Mouse (Mus musculus) lung, embryonic 16.5 days (tissue): ENCODE measurements around the gene Ephb6. TPM values are rescaled to one million over a fixed set of nuclear protein-coding genes. Genes with fewer than 3 reads are reported as not detected.

Experiments
- ATAC-seq: fragments of 200-750 bp; cut with Nextera tagmentation; 2 replicates; pipeline ENCODE4 v1.8.0; 2017; ENCODE audit warnings: low read depth, mild to moderate bottlenecking, moderate library complexity
- H3K27ac ChIP-seq: fragments of 300-500 bp; sonication (generic); 2 replicates; pipeline ENCODE4 v1.5.1; 2014; ENCODE audit warnings: mild to moderate bottlenecking, control low read depth, low read length
- H3K27me3 ChIP-seq: fragments of 300-500 bp; sonication (generic); 2 replicates; pipeline ENCODE4 v1.6.1; 2014; ENCODE audit warnings: low read depth, low read length, mixed read lengths; ENCODE audit not compliant: control insufficient read depth, insufficient read depth
- H3K36me3 ChIP-seq: fragments of 300-500 bp; sonication (generic); 2 replicates; pipeline ENCODE4 v1.6.1; 2014; ENCODE audit warnings: low read length; ENCODE audit not compliant: control insufficient read depth, insufficient read depth
- H3K4me1 ChIP-seq: fragments of 300-500 bp; sonication (generic); replicated peaks from 2 replicates; pipeline ENCODE4 v1.6.1; 2014; ENCODE audit warnings: low read length, mixed read lengths; ENCODE audit not compliant: control insufficient read depth, insufficient read depth
- H3K4me2 ChIP-seq: fragments of 300-500 bp; sonication (generic); 2 replicates; pipeline ENCODE4 v1.6.1; 2014; ENCODE audit warnings: low read depth, low read length, control low read depth
- H3K4me3 ChIP-seq: fragments of 300-500 bp; sonication (generic); 2 replicates; pipeline ENCODE4 v1.5.1; 2014; ENCODE audit warnings: mild to moderate bottlenecking, low read length, control low read depth
- H3K9ac ChIP-seq: fragments of 300-500 bp; sonication (generic); 2 replicates; pipeline ENCODE4 v1.6.1; 2014; ENCODE audit warnings: low read length, control low read depth
- H3K9me3 ChIP-seq: fragments of 300-500 bp; sonication (generic); 2 replicates; pipeline ENCODE4 v1.6.1; 2016; ENCODE audit warnings: low read length; ENCODE audit not compliant: control insufficient read depth
- whole genome bisulfite sequencing: fragments of 180-500 bp; shearing (Covaris S2); extraction: QIAGEN DNeasy Blood & Tissue Kit; methylation state at CpG from one replicate; pipeline ENCODE4 v1.1.7; 2014; 5-methylcytosine and 5-hydroxymethylcytosine counted together
- polyA plus RNA-seq: library from polyadenylated mRNA; unstranded; fragments of >200 nt; fragmentation: Nextera tagmentation; extraction: Ambion mirVana; gene quantifications from 2 replicates; pipeline ENCODE4 v1.2.1, GENCODE M21; 2015

Ephb6 gene
- polyA plus RNA-seq, 1 experiment from 2014 or later = 12.0 TPM

DNA sequence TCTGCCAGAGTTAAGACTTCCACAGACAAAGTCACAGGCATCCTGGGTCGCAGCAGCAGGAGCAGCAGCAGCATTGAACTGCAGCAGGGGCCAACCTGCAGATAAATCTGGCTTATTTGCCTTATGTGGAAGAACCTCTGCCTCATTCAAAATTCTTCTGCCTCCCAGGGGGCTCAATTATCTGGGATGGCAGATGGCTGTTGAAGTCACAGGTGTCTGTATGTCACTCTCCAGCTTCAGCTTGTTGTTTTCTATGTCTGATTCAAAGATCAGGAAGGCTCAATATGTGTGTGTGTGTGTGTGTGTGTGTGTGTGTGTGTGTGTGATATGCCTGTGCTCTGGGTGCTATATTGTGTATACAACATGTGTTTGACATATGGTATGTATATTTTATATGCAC lies 32.1 kb downstream of the Ephb6 start:
- H3K9ac ChIP-seq = no peak overlapping the region
- no peak for ATAC-seq
- no peak overlapping the region for H3K4me3 ChIP-seq
- H3K4me2 ChIP-seq = no peak overlapping the region
- no peak overlapping the region for H3K27ac ChIP-seq
- H3K4me1 ChIP-seq = peaks cover 3% of the 10 kb centered on the region; the same call in 1 of the 2 replicates
- H3K9me3 ChIP-seq = no peaks in the 10 kb centered on the region
- no peaks in the 10 kb centered on the region for H3K36me3 ChIP-seq
- no peaks in the 10 kb centered on the region for H3K27me3 ChIP-seq
- 31% methylated on average over 1 of the region's 1 CpGs for WGBS

DNA sequence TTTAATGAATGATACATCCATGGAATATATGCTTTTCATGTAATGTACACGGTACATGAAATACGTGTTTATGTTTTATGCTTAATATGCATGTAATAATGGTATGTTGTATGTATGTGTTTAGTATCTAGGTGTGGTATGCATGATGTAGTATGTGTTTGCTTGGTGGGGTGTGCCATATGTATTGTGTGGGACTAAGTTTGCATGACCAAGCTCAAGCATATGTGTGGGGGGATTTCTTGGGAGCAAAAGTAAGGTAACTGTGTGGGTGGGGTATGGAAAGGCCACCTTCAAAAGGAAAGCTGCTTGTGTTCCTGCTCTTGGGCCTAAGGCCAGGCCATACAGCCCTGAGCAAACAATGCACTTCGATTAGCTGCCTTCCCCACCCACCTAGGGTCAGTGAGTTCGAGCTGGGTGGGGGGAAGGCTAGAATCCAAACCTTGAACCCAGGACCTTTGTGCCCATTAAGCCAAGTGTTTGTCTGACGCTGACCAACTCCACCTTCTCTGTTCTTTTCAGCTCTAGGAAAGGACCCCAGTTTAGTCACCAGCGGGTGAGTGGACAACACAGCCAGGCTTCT lies 32.7 kb downstream of the Ephb6 start:
- ATAC-seq = no peak
- no peaks in the 10 kb centered on the region for H3K27me3 ChIP-seq
- H3K4me2 ChIP-seq = no peak overlapping the region
- H3K4me1 ChIP-seq = peaks cover 3% of the 10 kb centered on the region; the same call in 1 of the 2 replicates
- WGBS = 61% methylated on average over 6 of the region's 6 CpGs
- H3K27ac ChIP-seq = no peak overlapping the region
- H3K9me3 ChIP-seq = no peaks in the 10 kb centered on the region
- H3K4me3 ChIP-seq = no peak overlapping the region
- no peaks in the 10 kb centered on the region for H3K36me3 ChIP-seq
- H3K9ac ChIP-seq = no peak overlapping the region

DNA sequence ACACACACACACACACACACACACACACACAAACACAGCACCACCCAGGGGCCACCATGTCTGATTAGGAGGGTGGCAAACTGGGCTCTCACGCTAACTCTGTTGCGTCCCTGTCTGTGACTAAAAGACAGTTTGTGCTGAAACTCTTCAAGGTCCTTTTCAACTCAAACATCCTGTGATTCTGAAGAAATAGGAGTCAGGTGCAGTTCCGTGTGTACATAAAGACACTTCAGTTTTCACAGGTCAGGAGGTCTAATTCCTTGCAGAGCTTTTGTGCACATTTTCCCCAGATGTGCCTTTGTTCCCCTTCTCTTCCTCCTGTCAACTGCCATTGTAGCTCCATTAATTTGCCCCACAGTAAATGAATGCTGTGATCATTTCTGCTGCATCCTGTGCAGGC lies 35.2 kb downstream of the Ephb6 start:
- Histone ChIP-seq H3K4me1 (peaks cover 3% of the 10 kb centered on the region; the same call in 1 of the 2 replicates), H3K4me2 (no peak overlapping the region), H3K36me3 (no peaks in the 10 kb centered on the region), H3K9me3 (no peaks in the 10 kb centered on the region), H3K4me3 (no peak overlapping the region), H3K27me3 (no peaks in the 10 kb centered on the region), H3K27ac (no peak overlapping the region), H3K9ac (no peak overlapping the region)
- no peak for ATAC-seq
- 43% methylated on average over 3 of the region's 3 CpGs for WGBS

DNA sequence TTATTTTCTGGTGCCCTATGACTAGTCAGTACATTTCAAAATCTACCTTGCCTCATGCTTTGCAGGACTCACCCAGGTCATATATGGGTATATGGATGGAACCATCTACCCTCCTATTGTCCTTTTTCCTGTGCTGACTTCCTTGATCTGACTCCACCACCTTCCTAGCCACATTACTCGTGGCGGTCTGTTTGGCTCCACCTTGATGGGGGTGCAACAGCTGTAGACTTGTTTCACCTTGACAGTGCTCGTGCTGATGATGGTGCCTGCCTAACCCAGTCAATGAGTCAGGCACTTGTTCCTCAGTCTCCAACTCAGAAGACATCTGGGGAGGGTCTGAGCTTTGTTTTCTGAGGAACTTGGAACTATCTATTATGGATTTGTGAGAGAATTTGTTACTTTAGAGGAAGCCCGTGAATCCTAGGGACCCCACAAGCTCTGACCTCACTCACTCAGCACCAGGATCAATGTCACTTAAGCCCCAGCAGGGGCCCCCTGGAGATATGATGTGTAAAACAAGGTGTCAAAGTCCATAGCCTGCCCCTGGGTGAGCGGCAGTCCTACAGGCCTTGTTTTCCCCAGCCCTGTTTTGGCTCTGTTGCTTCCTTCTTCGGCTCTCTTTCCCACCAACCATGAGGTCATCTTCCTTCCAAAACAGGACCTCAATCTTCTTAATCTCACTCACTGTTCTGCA lies 36.0 kb downstream of the Ephb6 start:
- H3K4me2 ChIP-seq = no peak overlapping the region
- H3K27me3 ChIP-seq = no peaks in the 10 kb centered on the region
- H3K36me3 ChIP-seq = no peaks in the 10 kb centered on the region
- H3K4me3 ChIP-seq = no peak overlapping the region
- H3K27ac ChIP-seq = no peak overlapping the region
- 60% methylated on average over 6 of the region's 6 CpGs for WGBS
- H3K4me1 ChIP-seq = peaks cover 3% of the 10 kb centered on the region; the same call in 1 of the 2 replicates
- H3K9me3 ChIP-seq = no peaks in the 10 kb centered on the region
- no peak for ATAC-seq
- no peak overlapping the region for H3K9ac ChIP-seq

DNA sequence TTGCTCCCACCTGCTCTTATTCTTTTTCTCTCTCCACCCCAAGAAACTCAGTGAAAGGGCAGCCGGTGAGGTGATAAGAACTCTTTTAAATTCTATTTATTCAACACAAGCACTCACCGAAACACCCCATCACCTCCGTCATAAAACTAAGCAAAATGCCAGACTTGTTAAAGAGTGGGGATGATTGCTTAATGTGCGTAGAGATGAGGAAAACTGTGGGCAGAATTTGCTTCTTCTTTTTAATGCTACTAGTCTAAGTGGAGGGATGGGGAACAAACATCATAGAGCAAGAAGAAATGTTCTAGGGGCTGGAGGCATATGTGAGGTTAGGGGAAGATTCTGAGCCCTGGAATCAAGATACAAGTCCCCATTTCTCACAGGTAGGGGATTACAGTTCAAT lies 37.5 kb downstream of the Ephb6 start:
- Histone ChIP-seq H3K9me3 (no peaks in the 10 kb centered on the region), H3K4me3 (no peak overlapping the region), H3K27ac (peak overlapping the region; percentile 47; the same call in 1 of the 2 replicates), H3K9ac (no peak overlapping the region), H3K4me1 (peaks cover 3% of the 10 kb centered on the region; the same call in 1 of the 2 replicates), H3K36me3 (no peaks in the 10 kb centered on the region), H3K4me2 (no peak overlapping the region), H3K27me3 (no peaks in the 10 kb centered on the region)
- no peak for ATAC-seq
- WGBS = 46% methylated on average over 4 of the region's 4 CpGs

DNA sequence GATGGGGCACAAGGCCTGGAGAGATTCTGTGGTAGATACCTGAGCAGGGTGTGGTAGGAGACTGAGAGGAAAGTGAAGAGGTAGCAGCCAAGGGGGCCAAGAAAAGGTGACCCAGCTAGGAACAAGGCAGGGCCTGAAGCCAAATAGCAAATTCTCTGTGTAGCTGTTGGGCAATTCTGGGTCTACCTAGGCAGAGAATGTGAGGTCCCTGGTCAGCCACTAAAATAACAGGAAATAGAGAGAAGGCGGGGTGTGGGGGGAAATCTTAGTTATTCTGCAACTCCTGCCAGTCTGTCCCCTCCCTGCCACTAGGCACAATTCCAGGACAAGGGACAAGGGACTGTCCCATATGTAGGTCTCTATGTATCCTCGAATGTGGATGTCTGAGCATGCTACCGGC lies 37.9 kb downstream of the Ephb6 start:
- H3K9me3 ChIP-seq = no peaks in the 10 kb centered on the region
- ATAC-seq = peak; percentile 86
- H3K4me2 ChIP-seq = no peak overlapping the region
- H3K27me3 ChIP-seq = no peaks in the 10 kb centered on the region
- no peak overlapping the region for H3K9ac ChIP-seq
- WGBS = 92% methylated on average over 3 of the region's 3 CpGs
- no peaks in the 10 kb centered on the region for H3K36me3 ChIP-seq
- H3K4me1 ChIP-seq = peaks cover 3% of the 10 kb centered on the region; the same call in 1 of the 2 replicates
- H3K27ac ChIP-seq = peak overlapping the region; percentile 47
- H3K4me3 ChIP-seq = no peak overlapping the region

DNA sequence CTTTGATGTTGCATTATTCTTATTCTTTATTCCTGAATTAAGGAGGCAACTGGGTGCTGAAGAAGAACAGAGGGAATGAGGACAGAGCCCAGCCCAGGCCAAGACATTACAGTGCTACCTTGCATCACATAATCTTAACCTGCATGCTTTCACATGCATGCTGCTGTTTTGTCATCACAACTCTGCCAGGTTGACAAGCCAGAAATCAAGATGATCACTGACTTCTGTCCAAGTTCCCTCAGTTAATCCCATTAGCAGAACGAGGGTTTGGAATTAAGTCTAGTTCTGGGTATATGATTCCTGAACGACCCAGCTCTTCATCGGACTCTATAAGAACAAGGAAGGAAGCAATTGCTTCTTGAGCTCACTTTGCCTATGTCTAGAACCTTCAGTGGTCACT lies 40.9 kb downstream of the Ephb6 start:
- no peak for ATAC-seq
- Histone ChIP-seq H3K27ac (no peak overlapping the region), H3K4me1 (no peaks in the 10 kb centered on the region), H3K4me3 (no peak overlapping the region), H3K4me2 (no peak overlapping the region), H3K36me3 (no peaks in the 10 kb centered on the region), H3K9ac (no peak overlapping the region), H3K27me3 (no peaks in the 10 kb centered on the region), H3K9me3 (no peaks in the 10 kb centered on the region)
- WGBS = 83% methylated on average over 3 of the region's 3 CpGs

DNA sequence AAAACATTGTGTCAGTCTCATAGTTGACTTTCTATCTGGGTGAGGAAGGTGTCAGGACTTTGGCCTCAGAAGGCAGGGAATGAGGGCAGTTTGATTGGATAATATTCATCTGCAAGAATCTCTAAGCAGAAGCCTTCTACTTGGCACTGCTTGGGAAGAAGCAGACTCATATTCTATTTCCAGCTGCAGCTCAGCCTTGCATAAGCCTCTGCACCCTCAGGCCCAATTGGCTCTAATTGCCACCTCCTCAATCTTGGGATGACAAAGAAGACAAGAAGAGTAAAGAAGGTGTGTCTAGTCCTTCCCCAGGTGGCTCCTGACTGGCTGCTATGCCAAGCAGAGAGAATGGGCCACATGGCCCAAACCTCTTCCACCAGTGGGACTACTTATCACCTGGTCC lies 41.4 kb downstream of the Ephb6 start:
- Histone ChIP-seq H3K27ac (no peak overlapping the region), H3K27me3 (no peaks in the 10 kb centered on the region), H3K4me1 (no peaks in the 10 kb centered on the region), H3K36me3 (no peaks in the 10 kb centered on the region), H3K9ac (no peak overlapping the region), H3K9me3 (no peaks in the 10 kb centered on the region), H3K4me2 (no peak overlapping the region), H3K4me3 (no peak overlapping the region)
- no peak for ATAC-seq

DNA sequence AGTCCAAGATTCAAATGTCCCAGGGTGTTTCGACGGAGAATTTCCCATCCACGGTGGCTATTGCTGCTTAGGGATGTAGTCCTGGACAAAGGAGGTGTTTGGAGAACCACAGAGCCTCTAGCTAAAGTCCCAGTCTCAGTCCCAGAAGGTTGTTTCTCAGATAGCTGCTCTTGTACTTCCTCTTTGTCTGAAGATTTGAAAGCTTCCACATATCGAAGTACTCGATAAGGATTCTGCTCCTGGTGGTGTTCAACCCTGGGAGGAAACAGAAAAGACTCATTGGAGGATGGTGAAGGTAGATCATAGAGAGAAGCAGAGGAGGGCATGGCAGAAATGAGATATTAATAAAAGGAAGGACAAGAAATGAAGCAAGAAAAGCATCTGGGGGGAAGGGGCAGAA lies 47.9 kb downstream of the Ephb6 start:
- Histone ChIP-seq H3K9me3 (no peaks in the 10 kb centered on the region), H3K9ac (no peak overlapping the region), H3K27me3 (no peaks in the 10 kb centered on the region), H3K36me3 (no peaks in the 10 kb centered on the region), H3K4me2 (no peak overlapping the region), H3K27ac (no peak overlapping the region), H3K4me1 (no peaks in the 10 kb centered on the region), H3K4me3 (no peak overlapping the region)
- WGBS = 89% methylated on average over 5 of the region's 5 CpGs
- ATAC-seq = no peak
